Mouse (Mus musculus) ES-Bruce4 (cell line): Measurements from ENCODE around the gene Eif5a. TPM values are rescaled to one million over a fixed set of nuclear protein-coding genes. Genes with fewer than 3 reads are reported as not detected.

Experiments
- H3K27ac ChIP-seq: 2 replicates; pipeline ENCODE4 v1.5.1; 2012; ENCODE audit warnings: low read length, inconsistent platforms; ENCODE audit not compliant: insufficient read depth
- H3K27me3 ChIP-seq: 2 replicates; pipeline ENCODE4 v1.6.1; 2012; ENCODE audit warnings: mild to moderate bottlenecking, low read length, inconsistent platforms; ENCODE audit not compliant: control insufficient read depth, poor library complexity, insufficient read depth, severe bottlenecking
- H3K36me3 ChIP-seq: 2 replicates; pipeline ENCODE4 v1.6.1; 2012; ENCODE audit warnings: inconsistent platforms, mild to moderate bottlenecking, low read length, moderate library complexity; ENCODE audit not compliant: control insufficient read depth, poor library complexity, insufficient read depth, severe bottlenecking
- H3K4me1 ChIP-seq: one replicate; pipeline ENCODE4 v1.8.1; 2011; ENCODE audit warnings: low read length; ENCODE audit not compliant: control insufficient read depth, insufficient read depth
- H3K4me3 ChIP-seq: 2 replicates; pipeline ENCODE4 v1.5.1; 2011; ENCODE audit warnings: low read depth, mild to moderate bottlenecking, low read length
- H3K9ac ChIP-seq: 2 replicates; pipeline ENCODE4 v1.6.1; 2012; ENCODE audit warnings: low read depth, mild to moderate bottlenecking, inconsistent platforms; ENCODE audit not compliant: poor library complexity, severe bottlenecking
- H3K9me3 ChIP-seq: replicated peaks from 2 replicates; pipeline ENCODE4 v1.6.1; 2012; ENCODE audit warnings: mild to moderate bottlenecking, low read length, inconsistent platforms; ENCODE audit not compliant: control insufficient read depth, poor library complexity, insufficient read depth, severe bottlenecking
- CTCF ChIP-seq: IDR thresholded peaks from one replicate; pipeline ENCODE4 v1.8.1; 2011; ENCODE audit warnings: low read depth, low read length
- EP300 ChIP-seq: IDR thresholded peaks from 2 replicates; pipeline ENCODE4 v1.6.1; 2011; ENCODE audit warnings: low read depth, low read length; ENCODE audit not compliant: insufficient read depth
- POLR2A ChIP-seq: IDR thresholded peaks from one replicate; pipeline ENCODE4 v1.8.1; 2011; ENCODE audit warnings: low read length; ENCODE audit not compliant: insufficient read depth
- polyA plus RNA-seq: library from polyadenylated mRNA; stranded (reverse); fragments of >200 nt; gene quantifications from 2 replicates; pipeline ENCODE4 v1.2.4, GENCODE M21; 2011; ENCODE audit warnings: low read depth; ENCODE audit not compliant: missing spikeins, insufficient read depth, insufficient read length

The Eif5a gene
- polyA plus RNA-seq, 1 experiment: 1,015 TPM

GRCm38 (mm10) chr11:69902972-69903371 lies 18.8 kb downstream of the Eif5a start:
- H3K9ac ChIP-seq: peak overlapping the region; percentile 84; the same call in 1 of the 2 replicates

GRCm38 (mm10) chr11:69901993-69902392 lies 19.8 kb downstream of the Eif5a start:
- Histone ChIP-seq H3K9ac (peak overlapping the region; percentile 84), H3K4me3 (peak overlapping the region; percentile 78), H3K4me1 (no peaks in the 10 kb centered on the region), H3K9me3 (no peaks in the 10 kb centered on the region), H3K27ac (no peak overlapping the region), H3K36me3 (peaks cover 14% of the 10 kb centered on the region), H3K27me3 (no peaks in the 10 kb centered on the region)
- TF ChIP-seq POLR2A (no peak), CTCF (no peak), EP300 (no peak)

More at GRCm38 (mm10) chr11:69902972-69903371, 18.8 kb downstream of the Eif5a start:
- Histone ChIP-seq H3K9me3 (no peaks in the 10 kb centered on the region), H3K27me3 (no peaks in the 10 kb centered on the region), H3K4me1 (no peaks in the 10 kb centered on the region), H3K27ac (no peak overlapping the region), H3K36me3 (peaks cover 23% of the 10 kb centered on the region), H3K4me3 (no peak overlapping the region)
- TF ChIP-seq POLR2A (no peak), EP300 (no peak), CTCF (no peak)

- H3K9me3 ChIP-seq: no peaks in the 10 kb centered on the region
- H3K27ac ChIP-seq: peak overlapping the region; percentile 92
- peak overlapping the region; percentile 84 for H3K9ac ChIP-seq
- TF ChIP-seq EP300 (no peak), POLR2A (no peak), CTCF (no peak)
- peak overlapping the region; percentile 92 for H3K4me3 ChIP-seq
- no peaks in the 10 kb centered on the region for H3K27me3 ChIP-seq
- H3K4me1 ChIP-seq: no peaks in the 10 kb centered on the region
- peaks cover 12% of the 10 kb centered on the region; the same call in 1 of the 2 replicates for H3K36me3 ChIP-seq
Observed at GRCm38 (mm10) chr11:69901406-69901846, 20.3 kb downstream of the Eif5a start.

- peaks cover 12% of the 10 kb centered on the region; the same call in 1 of the 2 replicates for H3K36me3 ChIP-seq
- H3K27me3 ChIP-seq: no peaks in the 10 kb centered on the region
- no peaks in the 10 kb centered on the region for H3K9me3 ChIP-seq
- no peak for TF ChIP-seq POLR2A
- TF ChIP-seq CTCF: no peak
- no peak; the same call in 1 of the 2 replicates for TF ChIP-seq EP300
- H3K9ac ChIP-seq: peak within 1 kb of the TSS; percentile 84
- peak within 1 kb of the TSS; percentile 92 for H3K27ac ChIP-seq
- H3K4me3 ChIP-seq: peak within 1 kb of the TSS; percentile 92
- H3K4me1 ChIP-seq: no peaks in the 10 kb centered on the region
Observed at GRCm38 (mm10) chr11:69900471-69901405, 21.0 kb downstream of the Eif5a start, which contains the start of the genes 2810408A11Rik and Neurl4. Gene 2810408A11Rik, minus strand, starts transcription at chr11:69900987. Gene Neurl4, plus strand, starts transcription at chr11:69901072.

- Histone ChIP-seq H3K4me3 (peak overlapping the region; percentile 11; the same call in 1 of the 2 replicates), H3K27ac (no peak overlapping the region), H3K4me1 (no peaks in the 10 kb centered on the region), H3K36me3 (peaks cover 7% of the 10 kb centered on the region; the same call in 1 of the 2 replicates), H3K9ac (peak overlapping the region; percentile 69), H3K9me3 (no peaks in the 10 kb centered on the region), H3K27me3 (no peaks in the 10 kb centered on the region)
- no peak for TF ChIP-seq EP300
- TF ChIP-seq CTCF: no peak
- TF ChIP-seq POLR2A: no peak
Observed at GRCm38 (mm10) chr11:69899870-69900269, 21.9 kb downstream of the Eif5a start.
